Mouse (Mus musculus) forebrain, embryonic 14.5 days (tissue): ENCODE results near the gene Arhgef3. TPM values are rescaled to one million over a fixed set of nuclear protein-coding genes. Genes with fewer than 3 reads are reported as not detected.

Experiments
- ATAC-seq: fragments of 200-750 bp; cut with Nextera tagmentation; 2 replicates; pipeline ENCODE4 v1.8.0; 2017; ENCODE audit warnings: mild to moderate bottlenecking, moderate library complexity
- DNase-seq: peaks from one replicate; pipeline ENCODE4 v3.0.0-alpha.2; 2015; ENCODE audit warnings: low spot score
- H3K27ac ChIP-seq: fragments of 300-500 bp; sonication (generic); 2 replicates; pipeline ENCODE4 v1.5.1; 2014; ENCODE audit warnings: low read depth, mild to moderate bottlenecking, control low read depth, low read length, moderate library complexity
- H3K27me3 ChIP-seq: fragments of 300-500 bp; sonication (generic); replicated peaks from 2 replicates; pipeline ENCODE4 v1.6.1; 2014; ENCODE audit warnings: low read length, control low read depth, mixed read lengths; ENCODE audit not compliant: control insufficient read depth, insufficient read depth
- H3K36me3 ChIP-seq: fragments of 300-500 bp; sonication (generic); 2 replicates; pipeline ENCODE4 v1.6.1; 2014; ENCODE audit warnings: low read length, control low read depth; ENCODE audit not compliant: control insufficient read depth, insufficient read depth
- H3K4me1 ChIP-seq: fragments of 300-500 bp; sonication (generic); 2 replicates; pipeline ENCODE4 v1.6.1; 2014; ENCODE audit warnings: antibody characterized with exemption, low read length, control low read depth; ENCODE audit not compliant: control insufficient read depth, insufficient read depth
- H3K4me2 ChIP-seq: fragments of 300-500 bp; sonication (generic); 2 replicates; pipeline ENCODE4 v1.6.1; 2014; ENCODE audit warnings: mild to moderate bottlenecking, control low read depth, low read length
- H3K4me3 ChIP-seq: fragments of 300-500 bp; sonication (generic); 2 replicates; pipeline ENCODE4 v1.5.1; 2014; ENCODE audit warnings: low read depth, low read length, control low read depth
- H3K9ac ChIP-seq: fragments of 300-500 bp; sonication (generic); 2 replicates; pipeline ENCODE4 v1.6.1; 2014; ENCODE audit warnings: mild to moderate bottlenecking, low read length, control low read depth, moderate library complexity
- H3K9me3 ChIP-seq: fragments of 300-500 bp; sonication (generic); replicated peaks from 2 replicates; pipeline ENCODE4 v1.6.1; 2016; ENCODE audit warnings: low read length, control low read depth, mixed read lengths; ENCODE audit not compliant: control insufficient read depth
- WGBS: fragments of 180-500 bp; shearing (Covaris S2); extraction: QIAGEN DNeasy Blood & Tissue Kit; methylation state at CpG from one replicate; pipeline ENCODE4 v1.1.7; 2014; 5-methylcytosine and 5-hydroxymethylcytosine counted together
- polyA plus RNA-seq: library from polyadenylated mRNA; unstranded; fragments of >200 nt; fragmentation: Nextera tagmentation; extraction: Ambion mirVana; gene quantifications from 2 replicates; pipeline ENCODE4 v1.2.1, GENCODE M21; 2014

Gene Arhgef3
- polyA plus RNA-seq, 1 experiment from 2014 or later: 3.0 TPM

GRCm38 (mm10) chr14:27262349-27262748 lies 147.7 kb downstream of the Arhgef3 start:
- Histone ChIP-seq H3K9ac (no peak overlapping the region), H3K4me2 (no peak overlapping the region), H3K27me3 (no peaks in the 10 kb centered on the region), H3K36me3 (no peaks in the 10 kb centered on the region), H3K4me3 (no peak overlapping the region), H3K4me1 (no peaks in the 10 kb centered on the region), H3K9me3 (no peaks in the 10 kb centered on the region), H3K27ac (no peak overlapping the region)
- 59% methylated on average over 6 of the region's 6 CpGs for WGBS
- no peak for ATAC-seq
- no peak for DNase-seq

DNA sequence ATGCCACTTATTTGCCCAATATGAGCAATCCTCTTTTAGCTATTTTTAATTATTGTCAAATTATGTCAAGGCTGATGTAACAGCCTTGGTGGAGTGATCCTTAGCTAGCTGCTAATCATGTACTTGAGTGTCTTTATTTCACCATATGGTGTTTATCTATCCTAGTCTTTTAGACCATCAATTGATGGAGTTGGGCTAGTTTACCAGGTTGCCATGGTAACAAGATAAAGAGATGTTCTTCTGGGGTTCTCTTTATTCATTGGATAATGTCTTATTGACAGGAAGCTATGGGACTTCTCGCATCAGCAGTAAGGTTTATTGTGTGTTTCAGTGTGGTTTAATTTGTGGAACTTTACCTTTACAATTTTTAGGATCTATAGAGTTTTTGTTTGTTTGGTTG lies 151.9 kb downstream of the Arhgef3 start:
- Histone ChIP-seq H3K4me1 (peaks cover 3% of the 10 kb centered on the region; the same call in 1 of the 2 replicates), H3K27ac (no peak overlapping the region), H3K4me2 (no peak overlapping the region), H3K36me3 (no peaks in the 10 kb centered on the region), H3K27me3 (no peaks in the 10 kb centered on the region), H3K9me3 (no peaks in the 10 kb centered on the region), H3K9ac (no peak overlapping the region), H3K4me3 (no peak overlapping the region)
- DNase-seq (peak; percentile 55), ATAC-seq (no peak)
- 53% methylated on average over 1 of the region's 1 CpGs for WGBS

GRCm38 (mm10) chr14:27268137-27268536 lies 153.4 kb downstream of the Arhgef3 start:
- no peaks in the 10 kb centered on the region for H3K36me3 ChIP-seq
- 68% methylated on average over 5 of the region's 5 CpGs for WGBS
- H3K9me3 ChIP-seq: no peaks in the 10 kb centered on the region
- ATAC-seq (no peak), DNase-seq (no peak)
- H3K27me3 ChIP-seq: no peaks in the 10 kb centered on the region
- no peak overlapping the region for H3K9ac ChIP-seq
- H3K4me2 ChIP-seq: no peak overlapping the region
- no peak overlapping the region for H3K27ac ChIP-seq
- H3K4me1 ChIP-seq: peaks cover 13% of the 10 kb centered on the region; the same call in 1 of the 2 replicates
- no peak overlapping the region for H3K4me3 ChIP-seq

GRCm38 (mm10) chr14:27268986-27269700 lies 154.4 kb downstream of the Arhgef3 start:
- Histone ChIP-seq H3K27me3 (no peaks in the 10 kb centered on the region), H3K9ac (no peak overlapping the region), H3K9me3 (no peaks in the 10 kb centered on the region), H3K36me3 (no peaks in the 10 kb centered on the region), H3K4me1 (peaks cover 13% of the 10 kb centered on the region; the same call in 1 of the 2 replicates), H3K4me3 (no peak overlapping the region), H3K4me2 (no peak overlapping the region), H3K27ac (no peak overlapping the region)
- WGBS: 81% methylated on average over 16 of the region's 16 CpGs
- no peak for DNase-seq
- no peak for ATAC-seq

- 68% methylated on average over 4 of the region's 4 CpGs for WGBS
- H3K4me2 ChIP-seq: no peak overlapping the region
- ATAC-seq: no peak
- H3K36me3 ChIP-seq: no peaks in the 10 kb centered on the region
- H3K4me3 ChIP-seq: no peak overlapping the region
- H3K4me1 ChIP-seq: peaks cover 13% of the 10 kb centered on the region; the same call in 1 of the 2 replicates
- peak; percentile 42 for DNase-seq
- H3K27ac ChIP-seq: no peak overlapping the region
- no peak overlapping the region for H3K9ac ChIP-seq
- no peaks in the 10 kb centered on the region for H3K27me3 ChIP-seq
- H3K9me3 ChIP-seq: no peaks in the 10 kb centered on the region
These were observed 155.1 kb downstream of the Arhgef3 start for GRCm38 (mm10) chr14:27269836-27270235.

GRCm38 (mm10) chr14:27270466-27270865 lies 155.8 kb downstream of the Arhgef3 start:
- Histone ChIP-seq H3K4me1 (peaks cover 13% of the 10 kb centered on the region; the same call in 1 of the 2 replicates), H3K9ac (no peak overlapping the region), H3K36me3 (no peaks in the 10 kb centered on the region), H3K27me3 (no peaks in the 10 kb centered on the region), H3K4me2 (no peak overlapping the region), H3K27ac (no peak overlapping the region), H3K9me3 (no peaks in the 10 kb centered on the region), H3K4me3 (no peak overlapping the region)
- WGBS: 89% methylated on average over 4 of the region's 4 CpGs
- no peak for DNase-seq
- no peak for ATAC-seq

DNA sequence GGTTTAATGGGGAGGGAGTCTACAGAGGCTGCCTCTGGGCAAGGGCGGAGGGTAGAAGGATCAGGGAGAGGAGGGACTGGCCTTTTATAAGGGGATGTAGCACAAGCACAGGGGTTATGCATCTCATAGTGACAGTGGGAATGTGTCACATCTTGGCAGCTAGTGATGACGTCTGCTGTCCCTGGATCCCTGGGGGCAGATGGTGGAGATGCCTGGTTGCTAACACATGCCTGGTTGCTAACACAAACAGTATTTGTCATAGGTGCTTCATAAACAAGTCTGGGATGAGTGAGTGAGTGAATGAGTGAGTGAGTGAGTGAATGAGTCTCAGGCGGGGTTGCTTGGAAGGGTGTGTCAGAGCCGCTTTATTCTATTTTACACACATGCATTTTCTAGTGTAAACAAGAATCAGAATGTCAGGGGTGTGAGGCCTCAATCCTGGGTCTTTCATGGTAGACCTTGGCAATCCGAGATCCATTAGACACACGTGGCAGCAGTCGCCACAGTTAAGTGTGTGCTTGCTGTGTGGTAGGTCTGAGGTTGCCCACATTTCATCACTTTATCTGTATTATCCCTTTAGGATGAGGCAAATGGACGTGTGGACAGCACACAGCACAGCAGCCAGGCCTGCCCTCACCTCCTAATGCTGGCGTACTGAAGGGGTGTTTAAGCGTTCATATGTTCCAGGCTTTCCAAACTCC lies 156.8 kb downstream of the Arhgef3 start:
- H3K4me3 ChIP-seq: no peak overlapping the region
- H3K27me3 ChIP-seq: no peaks in the 10 kb centered on the region
- ATAC-seq (no peak), DNase-seq (peak; percentile 31)
- no peak overlapping the region for H3K27ac ChIP-seq
- peaks cover 13% of the 10 kb centered on the region; the same call in 1 of the 2 replicates for H3K4me1 ChIP-seq
- WGBS: 61% methylated on average over 10 of the region's 10 CpGs
- no peak overlapping the region for H3K9ac ChIP-seq
- H3K36me3 ChIP-seq: no peaks in the 10 kb centered on the region
- no peaks in the 10 kb centered on the region for H3K9me3 ChIP-seq
- no peak overlapping the region for H3K4me2 ChIP-seq

GRCm38 (mm10) chr14:27272072-27272834 lies 157.6 kb downstream of the Arhgef3 start:
- ATAC-seq (no peak), DNase-seq (peak; percentile 36)
- Histone ChIP-seq H3K4me1 (peaks cover 13% of the 10 kb centered on the region; the same call in 1 of the 2 replicates), H3K36me3 (no peaks in the 10 kb centered on the region), H3K27ac (no peak overlapping the region), H3K9ac (no peak overlapping the region), H3K4me2 (no peak overlapping the region), H3K4me3 (no peak overlapping the region), H3K9me3 (no peaks in the 10 kb centered on the region), H3K27me3 (no peaks in the 10 kb centered on the region)
- 13% methylated on average over 11 of the region's 11 CpGs for WGBS
